Mouse (Mus musculus): Measurements from ENCODE around the gene Ehmt1. TPM values are rescaled to one million over a fixed set of nuclear protein-coding genes. Genes with fewer than 3 reads are reported as not detected.

Gene Ehmt1
- total RNA-seq, 2 experiments from 2014 or later: 63.3 to 70.0 TPM

DNA sequence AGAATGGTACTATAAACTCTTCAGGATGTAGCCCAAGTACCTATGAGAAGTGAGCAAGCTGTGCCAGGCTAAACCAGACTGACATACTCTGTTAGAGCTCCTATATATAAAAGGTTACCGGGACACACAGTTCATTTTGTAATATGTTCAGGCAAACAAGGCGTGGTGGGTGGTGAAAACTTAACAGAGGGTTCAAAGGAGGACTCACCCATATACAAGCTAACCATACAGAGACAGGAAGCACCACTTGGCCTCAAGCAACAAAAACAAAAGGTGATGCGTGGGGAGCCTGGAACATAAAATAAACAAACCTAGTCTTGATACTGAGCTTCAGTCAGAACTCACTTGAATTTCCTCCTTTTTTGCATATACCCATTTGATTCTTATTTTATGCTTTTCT is 88.8 kb downstream of the Ehmt1 start:
- Histone ChIP-seq H3K27ac (no peak overlapping the region), H3K4me3 (no peak overlapping the region)
- DNase-seq (ENCODE audit: low spot score in 2 of 2): no peak
- no peak for TF ChIP-seq CTCF (conservative IDR thresholded peaks at IDR 0.05)

DNA sequence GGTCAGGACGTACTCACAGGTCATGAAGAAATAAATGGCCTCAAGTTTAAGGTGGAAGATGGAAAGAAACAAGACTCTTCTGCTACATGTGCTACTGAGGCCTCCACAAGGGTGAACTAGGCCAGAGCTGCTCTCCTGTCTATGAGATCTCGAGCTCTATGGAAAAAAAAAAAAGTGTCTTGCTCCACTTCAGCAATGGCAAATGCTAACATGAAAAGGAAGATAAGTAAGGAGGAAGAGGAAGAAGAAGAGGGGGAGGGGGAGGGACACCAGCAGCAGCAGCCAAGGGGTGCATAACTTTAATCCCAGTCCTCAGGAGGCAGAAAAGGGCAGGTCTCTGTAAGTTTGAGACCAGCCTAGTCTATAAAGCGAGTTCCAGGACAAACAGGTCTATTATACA is 109.7 kb downstream of the Ehmt1 start:
- Histone ChIP-seq H3K27ac (no peak overlapping the region), H3K4me3 (no peak overlapping the region)
- DNase-seq (ENCODE audit: low spot score in 2 of 2): no peak
- TF ChIP-seq CTCF (conservative IDR thresholded peaks at IDR 0.05): no peak

DNA sequence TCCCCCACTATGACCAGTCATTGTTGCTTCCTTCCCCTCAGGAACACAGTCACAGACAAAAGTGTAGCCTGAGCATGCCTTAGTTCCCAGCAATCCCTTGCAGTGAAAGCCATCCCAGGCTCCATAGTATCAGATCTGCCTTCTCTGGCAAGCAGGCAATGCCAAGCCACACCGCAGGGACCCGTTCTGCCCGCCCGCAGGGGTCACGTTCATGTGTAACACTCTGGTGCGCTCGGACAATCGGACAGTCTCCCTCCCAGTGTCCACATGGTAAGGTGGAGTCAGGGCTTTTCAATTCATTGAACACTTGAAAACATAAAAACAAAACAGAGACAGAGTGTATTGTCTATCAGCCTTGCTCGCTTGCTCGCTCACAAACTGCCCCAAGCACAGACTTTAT is 111.7 kb downstream of the Ehmt1 start:
- TF ChIP-seq CTCF (conservative IDR thresholded peaks at IDR 0.05): no peak
- H3K4me3 ChIP-seq: no peak overlapping the region
- DNase-seq (ENCODE audit: low spot score in 2 of 2): no peak
- H3K27ac ChIP-seq: no peak overlapping the region; the same call in 1 of the 2 replicates

DNA sequence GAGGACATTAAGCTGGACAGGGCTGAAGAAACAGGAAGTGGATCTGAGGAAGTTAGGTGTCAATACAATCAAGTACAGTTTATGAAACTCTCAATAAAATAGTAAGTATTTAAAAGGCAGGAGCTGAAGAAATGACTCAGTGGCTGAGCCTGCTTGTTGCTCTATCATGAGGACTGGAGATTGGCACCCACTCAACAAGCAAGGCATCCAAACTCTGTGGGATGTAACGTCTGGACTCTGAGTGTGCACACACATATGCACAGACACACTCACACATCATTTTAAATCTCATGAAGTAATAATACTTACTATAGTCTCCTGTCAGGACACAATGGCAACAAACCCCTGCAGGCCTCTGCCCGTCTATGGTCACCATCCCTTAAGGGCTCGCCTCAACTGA is 112.4 kb downstream of the Ehmt1 start:
- Histone ChIP-seq H3K4me3 (no peak overlapping the region), H3K27ac (no peak overlapping the region; the same call in 1 of the 2 replicates)
- no peak for TF ChIP-seq CTCF (conservative IDR thresholded peaks at IDR 0.05)
- DNase-seq (ENCODE audit: low spot score in 2 of 2): peak; percentile 23 to 70

DNA sequence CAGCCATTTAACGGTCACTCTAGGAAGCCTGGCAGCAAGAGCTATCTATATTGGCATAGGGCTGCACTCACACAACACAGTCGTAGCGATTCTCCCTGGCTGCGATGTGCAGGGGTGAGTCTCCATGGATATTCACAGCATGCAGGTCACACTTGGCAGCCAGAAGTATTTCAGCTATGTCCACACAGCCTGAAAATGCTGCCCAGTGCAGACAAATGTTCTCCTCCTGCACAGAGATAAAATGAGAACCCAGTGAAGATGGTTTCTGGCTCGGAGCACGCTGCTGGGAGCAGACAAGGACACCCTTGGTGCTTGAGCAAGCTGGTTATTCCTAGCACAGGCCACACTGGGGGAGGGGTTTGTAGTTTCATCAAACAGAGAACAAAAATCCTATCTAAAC is 113.3 kb downstream of the Ehmt1 start:
- H3K27ac ChIP-seq: no peak overlapping the region
- TF ChIP-seq CTCF (conservative IDR thresholded peaks at IDR 0.05): no peak
- no peak overlapping the region for H3K4me3 ChIP-seq
- DNase-seq (ENCODE audit: low spot score in 2 of 2): no peak

DNA sequence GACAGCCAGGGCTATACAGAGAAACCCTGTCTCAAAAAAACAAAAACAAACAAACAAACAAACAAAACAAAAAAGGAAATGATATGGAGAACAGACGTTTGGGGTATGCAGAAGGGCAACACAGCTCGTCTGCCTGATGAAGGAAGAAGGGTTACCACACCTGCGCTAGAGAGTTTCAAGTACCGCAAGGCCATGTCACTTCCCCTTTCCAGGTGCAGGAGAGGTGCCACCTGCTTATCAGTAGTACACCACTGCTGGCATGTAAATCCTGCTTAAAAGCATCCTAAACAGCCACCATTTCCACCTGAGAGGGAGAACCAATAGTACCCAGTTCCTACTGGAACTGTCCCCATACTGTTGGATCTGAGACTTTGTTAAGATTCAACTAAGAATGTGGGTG is 113.8 kb downstream of the Ehmt1 start:
- H3K27ac ChIP-seq: no peak overlapping the region
- DNase-seq (ENCODE audit: low spot score in 2 of 2): no peak
- no peak overlapping the region for H3K4me3 ChIP-seq
- no peak for TF ChIP-seq CTCF (conservative IDR thresholded peaks at IDR 0.05)

DNA sequence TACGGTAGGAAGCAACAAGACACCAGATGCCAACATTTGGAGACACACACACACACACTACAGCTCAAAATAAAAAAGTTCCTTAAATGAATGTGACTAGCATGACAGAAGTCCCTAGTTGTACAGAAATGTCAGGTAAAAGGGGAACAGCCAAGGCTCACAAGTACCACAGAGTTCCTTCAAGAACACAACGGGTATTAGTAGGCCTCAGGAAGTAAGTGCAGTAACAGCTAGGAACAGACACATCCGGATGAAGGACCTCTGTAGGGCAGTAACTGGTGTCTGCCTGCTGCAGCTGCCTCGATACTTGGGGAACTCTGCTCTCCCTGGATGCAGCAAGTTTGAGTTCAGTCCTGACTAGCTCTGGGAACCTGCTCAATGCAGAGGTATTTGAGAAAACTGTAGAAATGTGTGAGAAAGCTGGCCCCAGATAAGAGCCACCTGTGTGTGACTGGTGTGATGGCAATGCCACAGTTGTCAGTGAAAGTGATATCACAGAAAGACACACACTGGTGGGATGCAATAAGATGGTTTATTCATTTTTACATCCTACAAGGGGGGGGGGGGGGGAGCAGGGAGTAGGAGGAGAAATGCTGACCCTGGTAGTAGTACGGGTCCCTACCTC is 122.5 kb downstream of the Ehmt1 start:
- TF ChIP-seq CTCF (conservative IDR thresholded peaks at IDR 0.05): no peak
- Histone ChIP-seq H3K4me3 (no peak overlapping the region), H3K27ac (no peak overlapping the region)
- DNase-seq (ENCODE audit: low spot score in 2 of 2): no peak

DNA sequence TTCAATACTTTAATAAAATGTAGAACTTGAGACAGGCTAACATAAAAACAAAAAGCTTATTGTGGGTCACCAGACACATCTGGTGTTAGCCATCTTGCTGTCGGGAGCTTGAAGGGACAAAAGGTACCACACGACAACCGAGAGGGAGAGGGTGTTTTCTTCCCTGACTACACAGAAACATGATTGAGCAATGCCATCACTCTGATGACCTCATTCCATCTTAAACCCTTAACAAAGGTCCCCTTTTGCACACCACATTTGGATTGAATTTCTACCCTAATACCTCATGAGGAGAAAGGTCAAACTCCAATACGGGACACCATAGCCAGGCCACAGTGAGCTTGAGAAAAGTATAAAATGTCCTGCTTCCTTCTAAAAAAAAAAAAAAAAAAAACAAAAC is 132.2 kb downstream of the Ehmt1 start:
- no peak overlapping the region for H3K27ac ChIP-seq
- TF ChIP-seq CTCF (conservative IDR thresholded peaks at IDR 0.05): no peak
- no peak overlapping the region for H3K4me3 ChIP-seq
- DNase-seq (ENCODE audit: low spot score in 2 of 2): no peak

DNA sequence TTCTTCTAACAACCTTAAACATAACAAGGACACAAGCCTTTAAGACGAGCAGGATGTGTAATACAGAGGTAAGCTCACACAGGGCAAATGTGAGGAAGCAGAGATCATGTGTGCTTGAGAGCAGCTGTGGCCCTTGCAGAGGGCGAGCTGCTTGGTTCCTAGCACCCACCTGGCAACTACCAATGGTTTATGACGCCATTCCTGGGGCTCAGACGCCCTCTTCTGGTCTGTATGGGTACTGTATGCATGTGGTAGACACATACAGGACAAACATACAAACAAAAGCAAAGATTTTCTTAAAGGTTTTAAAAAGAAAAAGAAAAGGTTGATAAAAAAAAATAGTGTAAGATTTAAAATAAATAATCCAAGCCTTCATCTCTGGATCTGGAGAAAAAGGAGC is 138.2 kb downstream of the Ehmt1 start:
- no peak overlapping the region for H3K27ac ChIP-seq

DNA sequence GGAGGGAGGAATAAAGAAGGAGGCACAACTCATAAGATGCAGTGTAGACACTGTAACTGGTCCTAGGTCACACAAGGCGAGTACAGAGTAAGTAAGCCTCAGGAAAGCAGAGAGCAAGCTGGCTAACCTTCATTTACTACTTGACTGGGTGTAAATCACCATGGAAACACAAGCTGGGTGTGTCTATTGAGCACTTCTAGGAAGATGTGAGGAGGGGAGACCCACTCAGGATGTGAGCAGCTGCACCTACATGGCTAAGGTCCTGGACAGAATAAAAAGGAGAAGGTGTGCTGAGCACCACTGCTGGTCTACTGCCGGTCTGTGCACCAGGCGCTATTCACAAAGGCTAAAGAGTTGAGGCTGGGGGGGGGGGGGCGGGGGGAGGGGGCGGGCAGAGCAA is 142.6 kb downstream of the Ehmt1 start:
- DNase-seq (ENCODE audit: low spot score in 2 of 2): no peak
- Histone ChIP-seq H3K4me3 (no peak overlapping the region), H3K27ac (no peak overlapping the region)
- no peak for TF ChIP-seq CTCF (conservative IDR thresholded peaks at IDR 0.05)

More for the DNA sequence above, 138.2 kb downstream of the Ehmt1 start:
- no peak for DNase-seq (ENCODE audit: low spot score in 2 of 2)
- no peak overlapping the region for H3K4me3 ChIP-seq
- TF ChIP-seq CTCF (conservative IDR thresholded peaks at IDR 0.05): peak; percentile 58

DNA sequence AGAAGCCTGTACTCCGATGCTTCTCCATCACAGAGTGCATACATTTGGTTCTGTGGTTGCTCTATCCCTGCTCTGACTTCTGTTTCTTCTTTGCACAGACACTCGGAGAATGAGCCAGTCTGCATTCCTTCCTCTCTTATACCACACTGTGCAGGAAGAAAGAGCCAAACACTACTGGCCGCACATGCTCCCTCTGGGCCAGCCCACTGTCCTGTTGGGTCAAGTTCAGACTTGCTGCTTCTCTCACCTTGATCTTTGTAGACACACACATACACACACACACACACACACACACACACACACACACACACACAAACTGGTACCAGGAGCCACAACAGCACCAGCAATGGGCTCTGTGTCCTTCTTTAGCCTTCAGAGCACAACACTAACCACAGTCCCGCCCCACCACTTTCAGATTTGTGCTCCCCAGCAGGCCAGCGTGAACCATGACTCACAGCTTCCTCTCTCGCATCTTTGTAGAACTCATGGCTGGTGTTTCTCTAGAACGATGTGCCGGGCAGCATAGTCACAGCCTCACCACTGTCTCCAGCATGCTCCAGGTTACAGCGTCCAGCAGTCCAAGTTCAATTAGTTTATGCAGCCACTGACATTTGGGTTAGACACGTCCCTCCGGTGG is 143.3 kb downstream of the Ehmt1 start:
- no peak for TF ChIP-seq CTCF (conservative IDR thresholded peaks at IDR 0.05)
- DNase-seq (ENCODE audit: low spot score in 2 of 2): no peak
- H3K27ac ChIP-seq: no peak overlapping the region

DNA sequence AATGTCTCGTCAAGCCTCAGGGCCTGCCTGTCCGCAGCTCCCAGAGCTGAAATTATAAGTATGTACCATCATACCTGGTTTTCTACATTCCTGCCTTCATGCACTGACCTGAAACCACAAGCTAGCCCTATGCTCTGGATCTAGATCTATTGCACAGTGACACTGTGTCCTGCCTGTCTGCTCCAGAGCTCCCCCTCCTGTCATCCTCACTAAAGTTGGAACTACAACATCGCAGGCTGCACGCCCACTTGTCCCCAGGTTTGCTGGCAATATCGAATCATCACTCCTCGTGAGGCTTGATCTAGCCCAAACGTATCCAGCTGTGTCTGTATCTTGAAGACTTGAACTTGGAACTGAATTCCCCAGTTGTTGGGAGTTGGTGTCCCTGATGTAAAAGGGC is 144.6 kb downstream of the Ehmt1 start:
- H3K4me3 ChIP-seq: no peak overlapping the region
- no peak overlapping the region for H3K27ac ChIP-seq
- DNase-seq (ENCODE audit: low spot score in 2 of 2): peak in 1 of 2 experiments; percentile 38
- TF ChIP-seq CTCF (conservative IDR thresholded peaks at IDR 0.05): peak; percentile 68

More for the DNA sequence above, 143.3 kb downstream of the Ehmt1 start:
- H3K4me3 ChIP-seq: no peak overlapping the region

DNA sequence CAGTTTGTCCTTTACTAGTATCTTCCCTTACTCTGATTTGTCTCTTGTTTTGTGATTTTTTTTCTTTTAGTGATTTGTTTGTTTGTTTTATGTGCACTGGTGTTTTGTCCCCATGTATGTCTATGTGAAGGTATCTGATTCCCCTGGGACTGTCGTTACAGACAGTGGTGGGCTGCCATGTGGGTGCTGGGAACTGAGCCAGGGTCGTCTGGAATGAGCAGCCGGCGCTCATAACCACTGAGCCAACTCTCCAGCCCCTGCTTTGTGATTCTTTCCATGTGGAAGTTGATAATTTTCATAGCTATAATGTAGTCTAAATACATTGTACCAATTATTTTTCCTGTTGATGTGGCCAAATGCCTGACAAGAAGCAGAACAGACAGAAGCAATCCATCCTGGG is 148.6 kb downstream of the Ehmt1 start:
- peak in 1 of 2 experiments; percentile 45 for DNase-seq (ENCODE audit: low spot score in 2 of 2)
- Histone ChIP-seq H3K27ac (peak overlapping the region; percentile 41; the same call in 1 of the 2 replicates), H3K4me3 (no peak overlapping the region)
- TF ChIP-seq CTCF (conservative IDR thresholded peaks at IDR 0.05): no peak

DNA sequence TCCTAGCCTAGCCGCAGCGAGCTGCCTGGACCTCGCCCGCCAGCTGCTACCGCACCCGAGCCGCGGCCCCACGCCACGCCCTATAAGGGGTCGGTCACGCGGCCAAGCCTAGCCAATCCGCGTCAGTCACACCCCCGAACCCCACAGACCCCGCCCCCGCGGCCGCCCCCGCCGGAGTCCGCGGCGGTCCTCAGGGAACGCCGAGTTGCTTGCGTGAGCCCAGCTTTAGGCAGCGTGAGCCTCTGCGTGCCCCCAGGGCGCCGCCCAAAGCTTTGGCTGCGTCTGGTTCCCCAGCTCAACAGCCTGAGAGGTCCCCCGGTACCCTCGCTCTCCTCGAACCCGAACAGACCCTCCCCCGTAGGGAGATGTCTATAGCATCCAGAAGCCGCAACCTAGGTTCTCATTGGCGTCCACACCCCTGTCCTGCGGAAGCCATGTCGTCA is 156.3 kb downstream of the Ehmt1 start, which contains the start of gene Cacna1b:
TSS of gene Cacna1b (minus strand) at position 38 of the 443 bp plus-strand sequence.
- peak; percentile 92 to 94 for DNase-seq (ENCODE audit: low spot score in 2 of 2)
- no peak for TF ChIP-seq CTCF (conservative IDR thresholded peaks at IDR 0.05)
- peak within 1 kb of the TSS; percentile 80 for H3K4me3 ChIP-seq
- H3K27ac ChIP-seq: peak within 1 kb of the TSS; percentile 91
